Mouse (Mus musculus): ENCODE measurements around the gene Foxp1.

The Foxp1 gene

GRCm38 (mm10) chr6:99263061-99263885 lies 259.2 kb downstream of the Foxp1 start:
- DNase-seq (ENCODE audit: low read depth, low spot score), result no peak

- DNase-seq (ENCODE audit: low read depth, low spot score), result no peak
These were observed 260.8 kb downstream of the Foxp1 start for GRCm38 (mm10) chr6:99261737-99262130.

DNA sequence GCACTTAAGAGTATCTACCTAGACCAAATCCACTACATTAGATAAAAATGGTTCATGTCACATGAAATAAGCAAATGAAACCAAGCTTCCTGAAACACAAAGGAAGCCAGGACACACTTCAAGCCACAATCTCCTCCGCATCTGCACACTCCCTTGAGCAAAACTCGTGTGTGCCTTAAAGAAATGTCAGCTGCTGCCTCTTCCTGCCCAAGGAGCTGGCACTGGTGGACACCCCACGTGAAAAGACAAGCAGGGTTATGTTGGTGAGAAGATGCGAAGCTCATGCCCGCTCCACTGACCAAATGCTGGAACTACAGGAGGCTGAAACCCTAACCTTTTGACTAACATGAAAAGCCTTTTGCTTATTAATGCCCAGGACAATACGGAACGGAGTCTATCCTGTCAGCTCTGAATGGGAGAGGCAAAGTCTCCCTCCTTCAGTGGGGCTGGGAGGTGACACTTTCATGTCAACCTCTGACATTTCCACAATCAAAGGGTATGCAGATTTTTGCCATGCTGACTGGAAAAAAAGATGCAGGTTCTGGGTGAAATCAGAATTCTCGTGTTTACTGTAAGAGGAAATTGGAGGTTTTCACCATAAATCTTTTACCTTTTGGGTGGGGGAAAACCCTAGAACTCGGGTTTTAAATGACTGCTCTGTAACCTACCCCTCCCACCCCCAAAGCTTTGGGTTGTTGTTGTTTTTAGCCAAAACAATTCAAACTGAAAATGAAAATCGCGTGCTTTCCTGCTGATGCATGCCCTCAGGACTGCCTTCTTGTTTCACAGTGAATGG lies 261.4 kb downstream of the Foxp1 start:
- DNase-seq (ENCODE audit: low read depth, low spot score), result no peak

GRCm38 (mm10) chr6:99258346-99258745 lies 264.2 kb downstream of the Foxp1 start:
- DNase-seq (ENCODE audit: low read depth, low spot score), result no peak

- no peak for DNase-seq (ENCODE audit: low read depth, low spot score)
These were observed 264.8 kb downstream of the Foxp1 start for GRCm38 (mm10) chr6:99257676-99258075.

GRCm38 (mm10) chr6:99253331-99253730 lies 269.2 kb downstream of the Foxp1 start:
- no peak for DNase-seq (ENCODE audit: low read depth, low spot score)

DNA sequence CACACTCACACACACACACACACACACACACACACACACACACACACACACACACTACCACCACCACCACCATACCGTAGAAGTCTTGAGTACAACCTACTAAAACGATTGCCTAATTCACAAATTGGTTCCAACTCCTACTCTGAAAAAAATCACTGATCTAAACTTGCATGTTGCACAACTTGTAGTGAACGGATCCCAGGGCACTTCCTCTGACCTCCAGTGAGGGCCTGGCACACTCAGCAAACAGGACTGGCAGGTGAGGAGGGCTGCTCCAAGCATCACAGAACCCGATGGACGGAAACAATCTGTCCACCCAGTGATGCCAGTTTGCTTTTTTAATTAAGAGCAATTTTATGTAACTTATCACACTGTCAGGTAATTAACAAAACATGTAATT lies 269.7 kb downstream of the Foxp1 start:
- DNase-seq (ENCODE audit: low read depth, low spot score), result no peak

DNA sequence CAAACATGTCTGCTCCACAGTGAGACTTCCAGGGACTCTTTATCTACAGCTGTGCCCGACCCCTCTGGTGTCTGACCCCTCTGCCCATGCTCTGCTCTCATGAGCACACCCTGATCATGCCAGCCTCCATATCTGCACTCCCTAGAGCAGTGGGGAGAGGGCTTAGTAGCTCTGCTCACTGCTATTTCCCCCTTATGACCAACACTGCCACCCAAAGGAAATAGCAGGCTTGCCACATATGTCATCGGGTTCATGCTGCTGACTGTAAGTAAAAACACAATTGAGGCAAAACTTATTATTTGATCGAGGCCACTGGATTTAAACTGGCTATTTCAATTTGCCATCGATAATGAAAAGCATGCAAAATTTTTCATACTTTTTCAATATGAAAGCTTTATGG lies 270.6 kb downstream of the Foxp1 start:
- DNase-seq (ENCODE audit: low read depth, low spot score), result no peak

GRCm38 (mm10) chr6:99251222-99251621 lies 271.3 kb downstream of the Foxp1 start:
- no peak for DNase-seq (ENCODE audit: low read depth, low spot score)

DNA sequence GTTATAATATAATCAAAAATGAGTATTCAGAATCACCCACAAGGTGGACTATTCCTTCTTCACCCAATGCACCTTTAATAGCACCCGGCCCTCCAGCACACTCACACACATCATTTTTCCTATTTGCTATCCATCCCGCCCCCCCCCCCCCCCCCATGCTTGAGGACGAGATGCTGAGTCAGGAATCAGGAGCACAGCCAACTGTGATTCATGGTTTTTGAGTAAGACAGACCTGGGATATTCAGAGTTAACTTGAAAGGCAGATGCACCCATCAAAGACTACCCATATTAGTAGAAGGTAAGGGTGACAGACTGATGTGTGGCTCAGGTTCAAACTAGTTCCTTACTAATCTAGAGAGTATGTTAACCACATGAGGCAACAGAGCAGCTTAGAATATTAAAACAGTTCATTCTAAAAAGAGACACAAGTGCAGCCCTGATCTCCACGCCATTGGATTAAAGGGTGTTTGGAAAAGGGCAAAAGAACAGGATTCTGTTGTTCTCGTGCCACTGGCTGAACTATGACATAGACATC lies 273.0 kb downstream of the Foxp1 start:
- no peak for DNase-seq (ENCODE audit: low read depth, low spot score)

DNA sequence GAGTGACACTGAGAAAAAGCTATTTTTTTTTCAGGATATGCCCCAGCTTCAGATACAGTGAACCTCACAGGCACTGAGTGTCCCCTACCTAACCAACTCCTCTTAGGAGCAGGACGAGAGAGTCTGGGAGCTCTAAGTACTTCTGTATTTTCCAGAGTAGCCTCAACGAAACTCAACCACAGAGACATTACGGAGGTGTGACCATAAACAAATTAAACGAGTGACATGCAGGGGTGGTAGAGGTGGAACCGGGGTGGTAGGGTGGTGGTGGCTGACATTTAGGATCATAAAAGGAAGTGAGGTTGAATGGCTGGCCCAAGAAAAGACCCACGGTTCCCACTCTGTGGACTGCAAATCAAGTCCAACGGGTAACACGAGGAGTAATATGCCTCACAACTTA lies 274.1 kb downstream of the Foxp1 start:
- DNase-seq (ENCODE audit: low read depth, low spot score), result no peak

DNA sequence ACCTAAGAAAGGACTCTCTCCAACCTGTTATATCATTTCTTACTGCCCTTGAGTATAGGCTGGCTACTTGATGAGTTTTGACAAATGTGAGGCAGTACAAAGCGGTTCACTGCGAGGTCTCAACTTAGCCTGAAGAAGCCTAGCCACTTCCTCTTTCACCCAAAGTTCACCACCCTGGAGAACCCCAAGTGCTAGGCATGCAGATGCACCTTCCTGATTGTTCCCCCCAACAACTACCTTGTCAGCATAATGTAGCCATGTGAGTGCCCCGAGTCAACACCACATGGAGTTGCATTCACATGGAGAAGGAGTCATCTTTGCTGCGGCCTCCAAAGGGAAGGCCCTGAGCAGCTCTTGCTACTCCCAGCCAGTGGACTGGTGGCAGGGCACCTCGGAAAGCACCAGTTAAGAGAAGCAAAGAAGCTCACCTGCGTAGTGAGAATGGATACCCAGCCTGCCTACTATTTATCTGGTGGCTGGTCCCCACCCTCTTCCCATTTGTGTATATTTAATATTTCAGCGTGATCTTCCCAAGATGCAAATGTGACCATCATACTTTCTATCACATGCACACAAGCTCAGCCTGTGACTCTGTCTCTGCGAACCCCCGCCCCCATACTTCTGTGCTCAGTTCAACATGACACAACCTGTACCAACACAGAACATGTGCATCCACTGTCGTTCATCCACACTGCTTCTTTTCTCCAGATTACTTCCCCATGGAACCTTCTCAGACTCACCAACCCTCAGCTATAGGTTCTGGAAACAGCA lies 280.7 kb downstream of the Foxp1 start:
- no peak for DNase-seq (ENCODE audit: low read depth, low spot score)

DNA sequence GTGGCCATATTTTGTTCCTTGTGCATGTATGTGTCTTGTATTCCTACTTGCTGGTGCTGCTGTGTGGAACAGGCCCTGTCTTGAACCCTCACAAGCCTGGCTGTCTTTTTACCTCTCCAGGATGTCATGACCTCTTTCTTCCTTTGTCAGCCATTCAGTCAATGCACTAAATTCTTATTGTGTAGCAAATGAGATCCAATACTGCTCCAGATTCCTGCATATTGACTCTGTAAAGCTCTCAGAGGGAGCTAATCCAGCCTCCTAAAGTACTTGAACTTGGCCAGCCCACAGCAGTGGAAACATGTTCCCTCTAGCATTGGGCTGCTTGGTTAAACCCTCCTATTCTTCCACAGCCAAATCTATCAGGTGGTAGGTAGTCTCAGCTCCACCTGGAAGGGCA lies 281.8 kb downstream of the Foxp1 start:
- no peak for DNase-seq (ENCODE audit: low read depth, low spot score)

DNA sequence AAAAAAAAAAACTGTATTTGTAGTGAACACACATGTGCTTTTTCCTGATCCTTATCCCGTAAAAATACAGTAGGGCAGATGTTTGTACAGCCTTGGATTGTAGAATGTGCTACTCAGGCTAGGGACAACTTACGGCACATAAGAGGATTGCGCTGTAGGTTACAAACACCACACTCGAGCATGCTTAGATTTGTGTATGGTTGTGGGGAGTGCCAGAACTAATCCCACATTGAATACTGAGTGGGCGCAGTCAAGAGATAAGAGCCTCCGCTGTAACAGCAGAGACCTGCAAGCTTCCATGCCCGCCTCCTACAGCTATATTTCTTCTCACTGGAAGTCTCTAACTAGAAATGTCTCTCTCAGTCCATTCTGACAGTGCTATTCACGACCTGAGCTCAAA lies 286.9 kb downstream of the Foxp1 start:
- no peak for DNase-seq (ENCODE audit: low read depth, low spot score)

DNA sequence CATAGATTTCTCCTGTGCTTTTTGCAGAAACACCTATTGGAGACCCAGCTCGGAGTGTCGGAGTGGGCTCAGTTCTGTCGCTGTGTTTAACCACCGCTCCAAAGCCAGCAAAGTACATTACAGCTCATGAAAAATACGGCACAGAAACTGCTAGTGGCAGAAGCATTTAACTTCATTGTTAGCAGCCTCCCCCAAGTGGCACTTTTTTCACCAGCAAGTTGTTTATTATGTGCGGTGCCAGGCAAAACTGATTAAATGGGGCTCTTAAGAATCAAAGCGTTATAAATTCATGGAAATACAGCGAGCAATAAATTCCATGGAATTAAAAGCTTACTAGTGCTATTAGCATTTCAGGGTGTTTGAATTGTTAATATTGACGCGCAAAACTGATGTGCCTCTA lies 289.1 kb downstream of the Foxp1 start:
- no peak for DNase-seq (ENCODE audit: low read depth, low spot score)

DNA sequence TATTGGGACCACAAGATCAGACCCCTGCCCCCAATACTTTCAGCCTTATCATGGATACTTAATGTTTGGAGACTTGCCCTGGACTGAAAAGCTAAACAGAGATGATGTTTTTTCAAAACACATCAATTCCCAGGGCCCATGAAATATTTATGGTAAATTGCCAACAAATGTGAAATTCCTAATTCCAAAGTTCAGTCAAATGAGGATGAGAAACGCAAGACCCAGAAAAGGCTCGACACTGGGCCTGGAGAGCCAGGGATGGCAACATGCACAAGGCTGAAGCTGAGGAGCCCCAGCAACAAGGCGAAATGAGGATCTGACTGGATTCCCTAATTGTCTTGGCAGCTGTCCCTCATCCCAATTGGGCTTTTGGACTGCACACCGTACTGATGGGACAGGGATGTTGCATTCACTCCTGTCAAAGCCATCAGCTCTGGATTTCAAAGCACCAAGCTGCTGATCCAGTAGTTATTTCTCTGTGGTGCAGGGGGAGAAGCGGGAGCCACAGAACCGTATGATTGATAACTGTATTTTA lies 294.1 kb downstream of the Foxp1 start:
- no peak for DNase-seq (ENCODE audit: low read depth, low spot score)

DNA sequence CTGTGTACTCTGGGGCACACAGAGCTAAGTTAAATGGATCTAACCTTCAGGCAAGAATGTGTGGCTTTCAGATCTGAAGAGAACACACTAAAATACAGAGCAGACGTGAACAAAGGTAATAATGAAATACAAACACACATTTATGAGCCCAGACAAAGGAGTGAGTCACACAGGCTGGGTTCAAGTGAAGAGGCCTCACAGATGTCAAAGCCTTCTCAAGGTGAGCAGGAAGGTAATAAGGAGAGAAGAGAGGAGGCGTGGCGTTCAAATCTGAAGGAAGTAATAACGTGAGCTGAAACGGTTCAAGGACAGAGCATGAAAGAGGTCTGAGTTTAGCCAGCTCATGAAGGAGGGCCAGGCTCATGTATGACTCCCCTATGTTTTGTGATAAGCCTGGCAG lies 301.4 kb downstream of the Foxp1 start:
- DNase-seq (ENCODE audit: low read depth, low spot score), result no peak

DNA sequence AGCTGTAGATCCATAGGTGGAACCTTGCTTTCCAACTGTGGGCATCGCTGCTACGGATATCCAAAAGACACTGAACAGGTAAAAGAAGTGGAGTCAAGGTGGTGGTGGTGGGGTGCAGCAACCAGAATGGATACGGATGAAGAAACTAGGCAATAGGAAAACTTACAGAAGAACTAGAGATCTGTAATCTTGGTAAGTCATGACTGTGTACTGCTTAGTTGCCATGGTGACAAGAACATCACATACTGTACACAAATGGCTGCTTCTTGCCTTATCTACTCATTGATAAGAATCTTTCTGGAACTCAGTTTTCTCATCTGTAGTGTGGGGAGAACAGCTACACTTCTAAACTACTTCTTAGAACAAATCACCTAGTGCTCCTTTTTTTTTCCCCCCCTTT lies 302.0 kb downstream of the Foxp1 start:
- no peak for DNase-seq (ENCODE audit: low read depth, low spot score)

DNA sequence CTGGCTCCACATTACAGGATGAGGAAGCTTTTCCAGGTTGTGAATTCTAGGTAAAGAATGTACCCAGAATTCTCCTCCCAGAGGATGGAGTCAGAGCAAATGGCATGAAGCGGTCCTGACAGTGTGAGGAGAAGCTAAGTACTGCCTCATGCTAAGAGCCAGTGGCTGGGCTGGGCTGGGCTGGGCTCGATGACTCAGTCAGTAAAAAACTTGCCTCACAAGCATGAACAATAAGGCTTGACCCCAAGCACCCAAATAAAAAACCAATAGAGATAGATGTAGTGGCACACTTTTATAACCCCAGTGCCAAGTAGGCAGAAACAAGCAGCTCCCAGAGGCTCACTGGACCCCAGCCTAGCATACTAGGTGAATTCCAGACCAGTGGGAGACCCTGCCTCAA lies 304.7 kb downstream of the Foxp1 start:
- no peak for DNase-seq (ENCODE audit: low read depth, low spot score)

DNA sequence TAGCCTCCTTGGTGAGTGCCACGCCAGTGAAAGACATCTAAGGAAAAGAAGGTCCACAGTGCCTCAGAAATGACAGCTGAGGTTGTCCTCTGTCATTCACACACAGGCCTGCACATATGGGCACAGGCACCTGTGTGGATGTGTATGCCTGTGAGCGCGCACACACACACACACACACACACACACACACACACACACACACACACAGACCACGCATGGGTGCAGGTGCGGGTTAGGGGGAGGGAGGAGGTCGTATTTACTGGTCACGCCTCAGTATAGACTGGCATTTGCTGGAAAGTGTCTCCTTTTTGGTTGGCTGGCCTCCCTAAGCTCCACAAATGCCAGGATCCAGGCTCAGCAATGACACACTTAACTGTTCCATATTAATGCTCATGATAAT lies 305.4 kb downstream of the Foxp1 start:
- DNase-seq (ENCODE audit: low read depth, low spot score), result no peak

- DNase-seq (ENCODE audit: low read depth, low spot score), result no peak
These were observed 310.1 kb downstream of the Foxp1 start for GRCm38 (mm10) chr6:99212461-99212860.

All from embryo, embryonic 11.5 days (tissue).